Mouse (Mus musculus): Measurements from ENCODE around the gene Pmfbp1.

- no peak for TF ChIP-seq GATA1 (IDR thresholded peaks at IDR 0.05; ENCODE audit: low read length)
- TF ChIP-seq TAL1 (IDR thresholded peaks at IDR 0.05; ENCODE audit: low read length): no peak
Measured at GRCm38 (mm10) chr8:109465056-109465455, 28.8 kb upstream of the Pmfbp1 start.
